Mouse (Mus musculus) megakaryocyte-erythroid progenitor cell, adult 5-6 weeks (primary cell): ENCODE measurements around the gene Mreg. TPM values are rescaled to one million over a fixed set of nuclear protein-coding genes. Genes with fewer than 3 reads are reported as not detected.

Experiments used
- ATAC-seq: replicated peaks from 2 replicates; pipeline ENCODE4 v1.8.0; 2016; ENCODE audit warnings: mild to moderate bottlenecking, inconsistent platforms; ENCODE audit not compliant: severe bottlenecking, poor library complexity, low FRiP score, low TSS enrichment
- total RNA-seq, 2 experiments: library from RNA; stranded (forward) in 1 of 2; stranded (reverse) in 1 of 2; fragments of 200-1000, 215-1000 nt in 1 of 2; fragments of >200 nt in 1 of 2; fragmentation: Nextera tagmentation in 1 of 2; gene quantifications; 2 replicates each; pipeline ENCODE4 v1.2.3; 2014 to 2017

Gene Mreg
- total RNA-seq, 2 experiments from 2014 or later, result not detected

GRCm38 (mm10) chr1:72228974-72229373 is 16.9 kb upstream of the Mreg start:
- no peak for ATAC-seq

GRCm38 (mm10) chr1:72227546-72227945 is 15.4 kb upstream of the Mreg start:
- ATAC-seq, result no peak

GRCm38 (mm10) chr1:72226887-72227481 is 14.9 kb upstream of the Mreg start:
- ATAC-seq, result no peak

GRCm38 (mm10) chr1:72226172-72226886 is 14.2 kb upstream of the Mreg start:
- peak; percentile 77 for ATAC-seq

- peak; percentile 86 for ATAC-seq
Measured at GRCm38 (mm10) chr1:72225720-72226171, 13.6 kb upstream of the Mreg start.

- ATAC-seq, result no peak
Measured at GRCm38 (mm10) chr1:72225054-72225718, 13.1 kb upstream of the Mreg start.

GRCm38 (mm10) chr1:72220008-72220407 is 7.9 kb upstream of the Mreg start:
- ATAC-seq, result 0 out of 2 replicates have a peak, but pooled peaks have one; percentile 45

GRCm38 (mm10) chr1:72219116-72219515 is 7.0 kb upstream of the Mreg start:
- no peak for ATAC-seq

- no peak for ATAC-seq
Measured at GRCm38 (mm10) chr1:72218626-72219025, 6.5 kb upstream of the Mreg start.

- no peak for ATAC-seq
Measured at GRCm38 (mm10) chr1:72216761-72217160, 4.7 kb upstream of the Mreg start.

- ATAC-seq, result no peak
Measured at GRCm38 (mm10) chr1:72215174-72215573, 3.1 kb upstream of the Mreg start.

GRCm38 (mm10) chr1:72214470-72214961 is 2.4 kb upstream of the Mreg start:
- ATAC-seq, result no peak

- no peak for ATAC-seq
Measured at GRCm38 (mm10) chr1:72213954-72214353, 1.8 kb upstream of the Mreg start.

- no peak for ATAC-seq
Measured at GRCm38 (mm10) chr1:72210803-72211679, 1.1 kb downstream of the Mreg start.

GRCm38 (mm10) chr1:72208095-72208494 is 4.0 kb downstream of the Mreg start:
- ATAC-seq, result no peak

GRCm38 (mm10) chr1:72205113-72205512 is 7.0 kb downstream of the Mreg start:
- no peak for ATAC-seq

GRCm38 (mm10) chr1:72203204-72203603 is 8.9 kb downstream of the Mreg start:
- ATAC-seq, result no peak

- ATAC-seq, result no peak
Measured at GRCm38 (mm10) chr1:72202705-72203104, 9.4 kb downstream of the Mreg start.

- no peak for ATAC-seq
Measured at GRCm38 (mm10) chr1:72202068-72202467, 10.0 kb downstream of the Mreg start.
